Mouse (Mus musculus): Measurements from ENCODE around the gene Herc4.

Herc4 gene

GRCm38 (mm10) chr10:63245846-63246245, 2.2 kb downstream of the Herc4 start:
- intact Hi-C loops (cut with DNase I) = no loop called here

- intact Hi-C loops (cut with DNase I) = no loop called here
Observed at GRCm38 (mm10) chr10:63247457-63247856, 3.8 kb downstream of the Herc4 start.

- intact Hi-C loops (cut with DNase I) = no loop called here
Observed at GRCm38 (mm10) chr10:63248421-63248820, 4.8 kb downstream of the Herc4 start.

GRCm38 (mm10) chr10:63258696-63259095, 15.1 kb downstream of the Herc4 start:
- intact Hi-C loops (cut with DNase I) = loop anchor here (1.0 kb wide), 1 partner anchor 22 kb away; no protein-coding TSS in a partner anchor

GRCm38 (mm10) chr10:63259340-63259739, 15.7 kb downstream of the Herc4 start:
- intact Hi-C loops (cut with DNase I) = no loop called here

GRCm38 (mm10) chr10:63267941-63268340, 24.3 kb downstream of the Herc4 start:
- intact Hi-C loops (cut with DNase I) = no loop called here

- intact Hi-C loops (cut with DNase I) = no loop called here
Observed at GRCm38 (mm10) chr10:63272401-63272800, 28.8 kb downstream of the Herc4 start.

GRCm38 (mm10) chr10:63272868-63273267, 29.3 kb downstream of the Herc4 start:
- intact Hi-C loops (cut with DNase I) = no loop called here

GRCm38 (mm10) chr10:63277010-63277409, 33.4 kb downstream of the Herc4 start:
- intact Hi-C loops (cut with DNase I) = no loop called here

GRCm38 (mm10) chr10:63279851-63280250, 36.2 kb downstream of the Herc4 start:
- intact Hi-C loops (cut with DNase I) = loop anchor here (1.0 kb wide), 1 partner anchor 22 kb away; no protein-coding TSS in a partner anchor

GRCm38 (mm10) chr10:63282417-63282816, 38.8 kb downstream of the Herc4 start:
- intact Hi-C loops (cut with DNase I) = no loop called here

- intact Hi-C loops (cut with DNase I) = no loop called here
Observed at GRCm38 (mm10) chr10:63282846-63283245, 39.2 kb downstream of the Herc4 start.

GRCm38 (mm10) chr10:63302356-63302755, 58.7 kb downstream of the Herc4 start:
- intact Hi-C loops (cut with DNase I) = no loop called here

GRCm38 (mm10) chr10:63308582-63309366, 65.2 kb downstream of the Herc4 start:
- intact Hi-C loops (cut with DNase I) = loop anchor here (2.0 kb wide), 1 partner anchor 156 kb away; no protein-coding TSS in a partner anchor

GRCm38 (mm10) chr10:63313726-63314125, 70.1 kb downstream of the Herc4 start:
- intact Hi-C loops (cut with DNase I) = loop anchor here (5.0 kb wide), 2 partner anchors 59 to 61 kb away; no protein-coding TSS in a partner anchor

GRCm38 (mm10) chr10:63327091-63327490, 83.5 kb downstream of the Herc4 start:
- intact Hi-C loops (cut with DNase I) = no loop called here

GRCm38 (mm10) chr10:63336901-63337300, 93.3 kb downstream of the Herc4 start:
- intact Hi-C loops (cut with DNase I) = no loop called here

- intact Hi-C loops (cut with DNase I) = no loop called here
Observed at GRCm38 (mm10) chr10:63337326-63337725, 93.7 kb downstream of the Herc4 start.

GRCm38 (mm10) chr10:63337951-63338836, 94.6 kb downstream of the Herc4 start:
- intact Hi-C loops (cut with DNase I) = no loop called here

- intact Hi-C loops (cut with DNase I) = no loop called here
Observed at GRCm38 (mm10) chr10:63338914-63339643, 95.5 kb downstream of the Herc4 start.

- intact Hi-C loops (cut with DNase I) = loop anchor here (5.0 kb wide), 1 partner anchor 41 kb away; the partner anchor contains the start of genes Dnajc12 and Sirt1
Observed at GRCm38 (mm10) chr10:63341351-63341750, 97.7 kb downstream of the Herc4 start.
